Mouse (Mus musculus) testis, adult 2 months (tissue): ENCODE data around the gene Ptprd. TPM values are rescaled to one million over a fixed set of nuclear protein-coding genes. Genes with fewer than 3 reads are reported as not detected.

Source experiments
- H3K27ac ChIP-seq: fragments of 200-500 bp; 2 replicates; pipeline ENCODE4 v1.5.1; 2012; ENCODE audit warnings: low read depth, low read length; ENCODE audit not compliant: control insufficient read depth, insufficient read depth
- H3K27me3 ChIP-seq: fragments of 200-500 bp; 2 replicates; pipeline ENCODE4 v1.6.1; 2012; ENCODE audit warnings: mild to moderate bottlenecking, low read length, moderate library complexity; ENCODE audit not compliant: control insufficient read depth, insufficient read depth
- H3K36me3 ChIP-seq: fragments of 200-500 bp; 2 replicates; pipeline ENCODE4 v1.6.1; 2012; ENCODE audit warnings: mild to moderate bottlenecking, low read length; ENCODE audit not compliant: control insufficient read depth, insufficient read depth
- H3K4me1 ChIP-seq: fragments of 200-500 bp; 2 replicates; pipeline ENCODE4 v1.6.1; 2012; ENCODE audit warnings: low read length; ENCODE audit not compliant: control insufficient read depth, insufficient read depth
- H3K4me3 ChIP-seq: fragments of 200-500 bp; 2 replicates; pipeline ENCODE4 v1.5.1; 2012; ENCODE audit warnings: low read depth, mild to moderate bottlenecking, low read length, moderate library complexity, mixed read lengths; ENCODE audit not compliant: control insufficient read depth
- CTCF ChIP-seq: fragments of 200-500 bp; IDR thresholded peaks from 2 replicates; pipeline ENCODE4 v1.5.1; 2012; ENCODE audit warnings: low read depth, mild to moderate bottlenecking, inconsistent platforms, low read length, moderate library complexity; ENCODE audit not compliant: control insufficient read depth, insufficient read depth, insufficient replicate concordance
- POLR2A ChIP-seq: fragments of 200-500 bp; IDR thresholded peaks from 2 replicates; pipeline ENCODE4 v1.6.1; 2012; ENCODE audit warnings: low read depth, mild to moderate bottlenecking, inconsistent platforms, low read length, moderate library complexity; ENCODE audit not compliant: control insufficient read depth
- polyA plus RNA-seq: library from polyadenylated mRNA; depleted of rRNA; stranded (reverse); fragments of >200 nt; gene quantifications from 2 replicates; pipeline ENCODE4 v1.2.3, GENCODE M21; 2012

The Ptprd gene
- polyA plus RNA-seq, 1 experiment, result 3.4 TPM

DNA sequence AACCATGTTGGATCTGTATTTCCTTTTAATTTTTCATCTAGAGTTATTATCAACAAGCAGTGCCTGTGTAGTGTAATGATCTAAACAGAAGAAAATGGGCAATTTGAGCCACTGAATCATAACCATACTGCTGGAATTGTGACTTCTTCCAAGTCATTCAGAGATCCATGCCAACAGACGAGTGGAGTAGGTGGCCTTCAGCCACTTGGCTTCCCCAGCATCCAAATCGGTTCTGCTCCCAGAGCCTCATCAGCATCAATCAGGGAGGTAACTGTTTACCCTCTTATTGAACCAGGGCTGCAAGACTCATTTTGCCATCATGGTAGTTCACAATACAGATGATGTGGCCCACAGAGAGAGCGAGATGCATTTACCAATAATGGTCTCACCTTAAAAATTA, 1536.0 kb downstream of the Ptprd start:
- Histone ChIP-seq H3K4me3 (no peak overlapping the region), H3K36me3 (no peaks in the 10 kb centered on the region), H3K4me1 (no peaks in the 10 kb centered on the region), H3K27me3 (no peaks in the 10 kb centered on the region), H3K27ac (no peak overlapping the region)
- no peak for TF ChIP-seq POLR2A
- no peak for TF ChIP-seq CTCF

DNA sequence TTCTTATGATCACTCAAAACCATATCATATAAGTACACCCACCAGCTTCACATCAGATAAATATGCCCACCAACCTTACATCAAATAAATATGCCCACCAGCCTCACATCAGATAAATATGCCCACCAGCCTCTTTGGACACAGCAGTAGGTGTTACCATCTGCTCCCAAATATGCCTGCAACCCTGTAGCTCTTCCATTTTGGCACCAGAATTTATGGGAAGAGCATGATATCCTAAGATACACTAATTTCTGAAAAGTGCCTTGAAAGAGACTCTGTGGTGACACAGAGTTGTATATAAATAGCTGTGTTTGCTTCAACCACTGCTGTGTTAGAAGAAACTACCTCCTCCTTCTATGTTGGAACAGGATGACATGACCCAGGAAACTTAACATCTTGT, 1538.5 kb downstream of the Ptprd start:
- Histone ChIP-seq H3K4me1 (no peaks in the 10 kb centered on the region), H3K36me3 (no peaks in the 10 kb centered on the region), H3K27ac (no peak overlapping the region), H3K27me3 (no peaks in the 10 kb centered on the region), H3K4me3 (no peak overlapping the region)
- TF ChIP-seq CTCF, result no peak
- TF ChIP-seq POLR2A, result no peak

DNA sequence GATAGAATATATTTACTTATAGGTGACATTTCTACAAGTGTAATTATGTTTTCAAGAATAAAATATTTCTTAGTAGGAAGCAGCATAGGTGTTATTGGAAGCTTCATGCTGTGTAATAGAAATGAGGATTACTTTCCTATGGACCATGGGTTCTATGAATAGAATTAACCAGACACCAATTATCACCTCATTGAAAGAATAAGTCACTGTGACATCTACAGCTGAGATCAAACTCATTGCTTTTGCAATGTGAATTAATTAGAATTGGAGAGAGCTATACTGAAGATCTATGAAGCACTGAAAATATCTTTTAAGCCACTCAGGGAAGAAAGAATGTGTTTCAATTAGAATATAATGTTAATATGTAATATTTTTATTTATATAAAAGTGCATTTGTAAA, 1539.1 kb downstream of the Ptprd start:
- Histone ChIP-seq H3K4me3 (no peak overlapping the region), H3K4me1 (no peaks in the 10 kb centered on the region), H3K36me3 (no peaks in the 10 kb centered on the region), H3K27me3 (no peaks in the 10 kb centered on the region), H3K27ac (no peak overlapping the region)
- TF ChIP-seq CTCF (no peak), POLR2A (no peak)

DNA sequence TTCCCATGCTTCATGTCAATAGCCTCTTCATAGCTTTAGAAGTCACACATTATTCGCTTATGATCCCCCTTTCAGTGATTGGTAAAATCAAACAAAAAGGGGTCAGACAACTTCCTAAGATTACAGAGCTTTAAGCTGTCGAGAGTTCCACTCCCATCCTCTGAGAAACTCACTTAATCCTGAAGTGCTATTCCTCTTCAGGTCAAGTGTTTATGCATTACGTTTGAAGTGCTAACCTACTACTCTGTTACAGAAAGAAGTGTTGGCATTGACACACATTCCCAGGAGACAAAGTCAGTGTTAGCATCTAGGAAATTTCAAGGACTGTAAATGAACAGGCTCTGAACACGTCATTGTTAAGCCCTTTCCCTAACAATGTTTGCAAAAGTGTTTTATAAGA, 1550.0 kb downstream of the Ptprd start:
- Histone ChIP-seq H3K4me1 (no peaks in the 10 kb centered on the region), H3K27me3 (no peaks in the 10 kb centered on the region), H3K36me3 (no peaks in the 10 kb centered on the region), H3K4me3 (no peak overlapping the region), H3K27ac (no peak overlapping the region)
- TF ChIP-seq POLR2A, result no peak
- no peak for TF ChIP-seq CTCF

DNA sequence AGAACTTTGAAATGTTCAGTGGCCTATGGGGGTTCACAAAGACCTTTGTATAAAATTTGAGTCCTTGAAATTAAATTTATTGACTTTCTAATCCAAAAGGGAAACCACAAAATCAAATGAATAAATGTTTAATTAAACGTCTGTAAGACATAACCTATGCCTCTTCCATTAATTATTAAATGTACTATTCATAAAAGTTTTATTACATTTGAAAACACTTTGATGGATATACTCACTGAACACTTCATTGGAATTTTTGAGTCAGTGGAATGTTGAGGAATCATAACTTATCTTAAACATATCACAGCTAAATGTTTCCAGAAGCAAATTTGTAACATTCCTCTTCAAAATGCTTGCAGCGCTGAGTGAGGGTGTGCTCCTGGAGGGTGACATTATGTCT, 1551.6 kb downstream of the Ptprd start:
- no peaks in the 10 kb centered on the region for H3K27me3 ChIP-seq
- H3K36me3 ChIP-seq, result no peaks in the 10 kb centered on the region
- H3K4me3 ChIP-seq, result no peak overlapping the region
- TF ChIP-seq POLR2A (no peak), CTCF (no peak)
- H3K4me1 ChIP-seq, result no peaks in the 10 kb centered on the region
- H3K27ac ChIP-seq, result no peak overlapping the region

DNA sequence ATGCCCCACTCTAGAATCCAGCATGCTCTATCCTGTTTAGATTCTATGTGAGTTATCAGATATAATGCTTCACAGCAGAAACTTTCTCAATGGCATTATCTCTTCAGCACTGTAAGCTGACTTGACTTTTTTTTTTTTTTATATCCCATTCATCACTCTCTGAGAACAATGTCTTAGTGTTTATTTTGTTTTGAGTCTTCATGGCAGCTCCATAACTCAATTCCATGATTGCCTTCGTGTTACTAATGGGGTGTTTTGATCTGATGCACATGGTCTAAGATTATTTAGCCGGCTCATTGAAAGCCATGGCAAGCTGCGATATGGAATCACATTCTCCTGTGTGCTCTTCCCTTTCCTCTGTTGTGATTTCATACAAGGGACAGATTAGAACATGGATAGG, 1555.0 kb downstream of the Ptprd start:
- no peaks in the 10 kb centered on the region for H3K4me1 ChIP-seq
- H3K4me3 ChIP-seq, result no peak overlapping the region
- no peak overlapping the region for H3K27ac ChIP-seq
- TF ChIP-seq POLR2A (no peak), CTCF (no peak)
- H3K27me3 ChIP-seq, result no peaks in the 10 kb centered on the region
- H3K36me3 ChIP-seq, result no peaks in the 10 kb centered on the region

DNA sequence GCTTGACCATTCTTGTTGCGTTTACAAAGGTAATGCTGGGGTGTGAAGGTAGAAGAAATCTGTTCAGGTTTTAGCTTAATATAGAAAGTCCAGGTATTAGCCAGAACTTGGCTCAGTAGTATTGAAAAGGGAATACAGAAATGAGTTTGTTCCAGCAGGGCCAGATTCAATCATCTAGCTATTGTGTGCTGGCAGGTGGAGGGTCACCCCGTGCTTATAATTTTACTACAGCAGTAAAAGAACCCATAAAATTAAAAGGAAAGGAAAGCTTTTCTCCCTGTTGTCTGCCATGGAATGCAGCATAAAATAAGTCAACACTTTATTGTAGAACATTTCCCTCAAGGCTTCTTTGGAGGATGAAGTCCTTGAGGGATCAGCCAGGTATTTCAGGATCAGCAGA, 1558.8 kb downstream of the Ptprd start:
- H3K27me3 ChIP-seq, result no peaks in the 10 kb centered on the region
- no peaks in the 10 kb centered on the region for H3K4me1 ChIP-seq
- TF ChIP-seq CTCF (no peak), POLR2A (no peak)
- no peak overlapping the region for H3K4me3 ChIP-seq
- no peaks in the 10 kb centered on the region for H3K36me3 ChIP-seq
- H3K27ac ChIP-seq, result no peak overlapping the region

DNA sequence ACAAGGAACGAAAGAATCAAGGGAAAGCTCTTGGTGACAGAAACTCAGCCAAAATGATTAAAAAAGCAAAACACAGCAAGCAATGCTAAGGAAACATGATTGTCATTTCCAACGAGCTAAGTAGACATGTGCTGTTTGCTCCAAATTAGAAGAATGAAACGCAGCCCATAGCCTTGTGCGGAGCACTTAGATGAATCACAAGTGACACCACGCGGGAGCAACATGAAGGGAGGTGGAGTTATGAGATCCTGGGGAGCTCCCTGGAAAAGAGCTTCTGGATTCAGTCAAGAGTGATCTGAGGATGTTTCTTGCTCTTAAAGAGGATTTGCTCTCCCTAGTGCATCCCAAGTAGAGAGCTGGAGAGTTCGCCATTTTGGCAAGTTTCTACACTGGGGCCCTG, 1590.0 kb downstream of the Ptprd start:
- H3K36me3 ChIP-seq, result no peaks in the 10 kb centered on the region
- H3K27ac ChIP-seq, result no peak overlapping the region
- H3K4me3 ChIP-seq, result no peak overlapping the region
- no peaks in the 10 kb centered on the region for H3K4me1 ChIP-seq
- no peaks in the 10 kb centered on the region for H3K27me3 ChIP-seq
- TF ChIP-seq POLR2A (no peak), CTCF (no peak)
